Mouse (Mus musculus): ENCODE measurements around the gene Cib4. TPM values are rescaled to one million over a fixed set of nuclear protein-coding genes. Genes with fewer than 3 reads are reported as not detected.

Gene Cib4
- polyA plus RNA-seq, 1 experiment, result not detected

- no peak for DNase-seq (ENCODE audit: low read depth, low spot score)
- 90% methylated on average over 8 of the region's 8 CpGs for WGBS
Observed at GRCm38 (mm10) chr5:30522406-30522805, 23.2 kb downstream of the Cib4 start.

- no peak for DNase-seq (ENCODE audit: low read depth, low spot score)
- 49% methylated on average over 10 of the region's 10 CpGs for WGBS
Observed at GRCm38 (mm10) chr5:30520214-30520732, 25.4 kb downstream of the Cib4 start.

GRCm38 (mm10) chr5:30519494-30519893 lies 26.1 kb downstream of the Cib4 start:
- 57% methylated on average over 7 of the region's 7 CpGs for WGBS
- no peak for DNase-seq (ENCODE audit: low read depth, low spot score)

- no peak for DNase-seq (ENCODE audit: low read depth, low spot score)
- WGBS, result 71% methylated on average over 6 of the region's 6 CpGs
Observed at GRCm38 (mm10) chr5:30518547-30518946, 27.1 kb downstream of the Cib4 start.

- no peak for DNase-seq (ENCODE audit: low read depth, low spot score)
- WGBS, result 34% methylated on average over 5 of the region's 5 CpGs
Observed at GRCm38 (mm10) chr5:30518108-30518507, 27.5 kb downstream of the Cib4 start.

- DNase-seq (ENCODE audit: low read depth, low spot score), result peak; percentile 19
- 49% methylated on average over 7 of the region's 7 CpGs for WGBS
Observed at GRCm38 (mm10) chr5:30516376-30516775, 29.3 kb downstream of the Cib4 start.

GRCm38 (mm10) chr5:30513111-30513510 lies 32.5 kb downstream of the Cib4 start:
- 89% methylated on average over 8 of the region's 8 CpGs for WGBS
- no peak for DNase-seq (ENCODE audit: low read depth, low spot score)

- DNase-seq (ENCODE audit: low read depth, low spot score), result no peak
- 74% methylated on average over 7 of the region's 7 CpGs for WGBS
Observed at GRCm38 (mm10) chr5:30497299-30497698, 48.3 kb downstream of the Cib4 start.

GRCm38 (mm10) chr5:30496821-30497220 lies 48.8 kb downstream of the Cib4 start:
- WGBS, result 44% methylated on average over 8 of the region's 8 CpGs
- no peak for DNase-seq (ENCODE audit: low read depth, low spot score)

- 41% methylated on average over 2 of the region's 2 CpGs for WGBS
- DNase-seq (ENCODE audit: low read depth, low spot score), result no peak
Observed at GRCm38 (mm10) chr5:30495288-30495687, 50.3 kb downstream of the Cib4 start.

GRCm38 (mm10) chr5:30494606-30495005 lies 51.0 kb downstream of the Cib4 start:
- DNase-seq (ENCODE audit: low read depth, low spot score), result no peak
- 78% methylated on average over 7 of the region's 7 CpGs for WGBS

- WGBS, result 66% methylated on average over 7 of the region's 7 CpGs
- no peak for DNase-seq (ENCODE audit: low read depth, low spot score)
Observed at GRCm38 (mm10) chr5:30493723-30494122, 51.9 kb downstream of the Cib4 start.

- no peak for DNase-seq (ENCODE audit: low read depth, low spot score)
- WGBS, result 60% methylated on average over 5 of the region's 5 CpGs
Observed at GRCm38 (mm10) chr5:30490845-30491244, 54.8 kb downstream of the Cib4 start.

GRCm38 (mm10) chr5:30490215-30490614 lies 55.4 kb downstream of the Cib4 start:
- no peak for DNase-seq (ENCODE audit: low read depth, low spot score)

- DNase-seq (ENCODE audit: low read depth, low spot score), result no peak
- WGBS, result 26% methylated on average over 6 of the region's 6 CpGs
Observed at GRCm38 (mm10) chr5:30485136-30485535, 60.5 kb downstream of the Cib4 start.

GRCm38 (mm10) chr5:30484591-30484990 lies 61.0 kb downstream of the Cib4 start:
- DNase-seq (ENCODE audit: low read depth, low spot score), result no peak
- WGBS, result 63% methylated on average over 5 of the region's 5 CpGs

GRCm38 (mm10) chr5:30483533-30483932 lies 62.1 kb downstream of the Cib4 start:
- no peak for DNase-seq (ENCODE audit: low read depth, low spot score)
- 74% methylated on average over 8 of the region's 8 CpGs for WGBS

- 18% methylated on average over 5 of the region's 5 CpGs for WGBS
- peak; percentile 31 for DNase-seq (ENCODE audit: low read depth, low spot score)
Observed at GRCm38 (mm10) chr5:30482319-30482718, 63.3 kb downstream of the Cib4 start.

GRCm38 (mm10) chr5:30476534-30476933 lies 69.1 kb downstream of the Cib4 start:
- no peak for DNase-seq (ENCODE audit: low read depth, low spot score)
- WGBS, result 31% methylated on average over 10 of the region's 10 CpGs

- WGBS, result 30% methylated on average over 5 of the region's 5 CpGs
- no peak for DNase-seq (ENCODE audit: low read depth, low spot score)
Observed at GRCm38 (mm10) chr5:30472148-30472547, 73.5 kb downstream of the Cib4 start.

- DNase-seq (ENCODE audit: low read depth, low spot score), result no peak
- 69% methylated on average over 6 of the region's 6 CpGs for WGBS
Observed at GRCm38 (mm10) chr5:30470454-30470853, 75.2 kb downstream of the Cib4 start.

GRCm38 (mm10) chr5:30466315-30466714 lies 79.3 kb downstream of the Cib4 start:
- no peak for DNase-seq (ENCODE audit: low read depth, low spot score)
- 30% methylated on average over 9 of the region's 9 CpGs for WGBS

Data from large intestine, adult 2 months (tissue).